ENCODE assay signal across 27 mouse cellular contexts in the genomic region with DNA sequence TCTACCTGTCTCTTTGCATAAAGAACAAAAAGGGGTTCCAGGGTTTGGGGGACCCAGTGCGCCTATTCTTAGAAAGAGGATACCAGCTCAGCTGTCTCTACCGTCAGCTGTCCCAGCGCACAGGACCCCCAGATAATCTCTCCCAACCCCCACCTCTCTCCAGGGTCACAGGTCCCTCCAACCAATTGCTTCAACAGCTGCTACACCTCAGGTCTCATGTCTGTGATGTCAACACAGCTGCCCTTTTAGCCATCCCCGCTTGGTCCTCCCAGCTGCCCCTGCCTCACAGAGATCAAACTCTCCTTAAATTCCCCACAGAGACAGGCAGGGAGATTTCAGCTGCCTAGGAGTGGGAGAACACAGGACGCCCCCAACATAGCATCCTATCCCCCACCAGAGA. TPM values are rescaled to one million over a fixed set of nuclear protein-coding genes. Genes with fewer than 3 reads are reported as not detected.
DNase-seq lines count a peak whose midpoint lies in the region; ATAC-seq and TF ChIP-seq lines count a peak whose summit lies in the region.
"Had no signal": no experiment of that assay in that cellular context is flagged by ENCODE, and none has a peak within 500 bp of the region (broad histone marks: within the 10 kb centered on the region; RNA-seq: fewer than 3 reads in every experiment).

No protein-coding gene starts in this region.

- H3K27ac ChIP-seq in limb, embryonic 14.5 days (replicated peaks; ENCODE audit: low read depth, low read length), result no peak overlapping the region
- H3K27ac ChIP-seq in limb, embryonic 10.5 days, result no peak overlapping the region
- no peak overlapping the region for H3K27ac ChIP-seq in lung, postnatal 0 days (ENCODE audit: low read length)
- H3K27ac ChIP-seq: embryonic facial prominence, embryonic 13.5 days; forebrain, embryonic 10.5 days; forebrain, embryonic 13.5 days; gastrocnemius, adult 2 months; heart, embryonic 15.5 days; hindbrain, embryonic 14.5 days; hindbrain, postnatal 0 days had no signal

- no peak for DNase-seq in limb, embryonic 14.5 days (ENCODE audit: low spot score)
- no peak for DNase-seq in limb, embryonic 10.5 days (ENCODE audit: low spot score)
- DNase-seq in lung, postnatal 0 days (ENCODE audit: low spot score), result peak; percentile 41
- DNase-seq in lung, postnatal 25 days (ENCODE audit: low spot score), result no peak
- peak; percentile 36 for DNase-seq in lung, postnatal 14 days
- DNase-seq in lung, postnatal 4 days, result peak; percentile 40 to 73
- DNase-seq: adrenal gland, adult 2 months; adrenal gland, postnatal 14 days; cerebellum, adult 11 months; cerebellum, adult 2 months; cerebellum, adult 9-11 months; cerebellum, postnatal 25 days; gastrocnemius, adult 2 months; gastrocnemius, postnatal 14 days; heart, adult 11 months; heart, postnatal 10 days; heart, postnatal 36 days had no signal

- H3K4me3 ChIP-seq in limb, embryonic 14.5 days (replicated peaks; ENCODE audit: low read length), result no peak overlapping the region
- H3K4me3 ChIP-seq in limb, embryonic 10.5 days, result no peak overlapping the region
- no peak overlapping the region for H3K4me3 ChIP-seq in lung, postnatal 0 days (ENCODE audit: low read depth, low read length)
- H3K4me3 ChIP-seq: embryonic facial prominence, embryonic 13.5 days; forebrain, embryonic 10.5 days; forebrain, embryonic 13.5 days; gastrocnemius, adult 2 months; heart, embryonic 12.5 days; heart, embryonic 15.5 days had no signal

- no peak for TF ChIP-seq EP300 in lung, postnatal 0 days (IDR thresholded peaks at IDR 0.05)

- no peak for TF ChIP-seq POLR2A in limb, embryonic 14.5 days (IDR thresholded peaks at IDR 0.05; ENCODE audit: borderline replicate concordance, extremely low read depth, insufficient read depth, insufficient read length)

- H3K4me2 ChIP-seq in limb, embryonic 14.5 days (replicated peaks; ENCODE audit: low read depth, low read length, severe bottlenecking), result no peak overlapping the region
- no peak overlapping the region for H3K4me2 ChIP-seq in lung, postnatal 0 days (replicated peaks; ENCODE audit: low read depth, low read length)
- H3K4me2 ChIP-seq: embryonic facial prominence, embryonic 13.5 days; forebrain, embryonic 13.5 days; heart, embryonic 12.5 days; heart, embryonic 15.5 days; hindbrain, embryonic 14.5 days had no signal

- WGBS in limb, embryonic 14.5 days, result 86% methylated on average over 5 of the region's 5 CpGs
- 85% methylated on average over 5 of the region's 5 CpGs for WGBS in limb, embryonic 10.5 days
- WGBS in lung, postnatal 0 days, result 64% methylated on average over 5 of the region's 5 CpGs

- no peaks in the 10 kb centered on the region for H3K27me3 ChIP-seq in limb, embryonic 14.5 days (ENCODE audit: control insufficient read depth, insufficient read depth, low read length)
- H3K27me3 ChIP-seq in limb, embryonic 10.5 days (ENCODE audit: low read depth, poor library complexity, severe bottlenecking), result no peaks in the 10 kb centered on the region
- no peaks in the 10 kb centered on the region for H3K27me3 ChIP-seq in lung, postnatal 0 days (replicated peaks; ENCODE audit: insufficient read depth, low read length)
- H3K27me3 ChIP-seq: embryonic facial prominence, embryonic 13.5 days; forebrain, embryonic 13.5 days; heart, embryonic 12.5 days; heart, embryonic 15.5 days had no signal

- peak; percentile 71 for ATAC-seq in limb, embryonic 14.5 days (ENCODE audit: low FRiP score, low read depth)
- peak; percentile 64 for ATAC-seq in lung, postnatal 0 days
- ATAC-seq: CD4-positive, CD25-positive, alpha-beta regulatory T cell, adult 4 months; forebrain, embryonic 13.5 days; forebrain, embryonic 16.5 days; hindbrain, postnatal 0 days had no signal

- no peaks in the 10 kb centered on the region for H3K9me3 ChIP-seq in limb, embryonic 14.5 days (ENCODE audit: control insufficient read depth, low read length)
- H3K9me3 ChIP-seq in limb, embryonic 10.5 days (replicated peaks), result no peaks in the 10 kb centered on the region
- H3K9me3 ChIP-seq in lung, postnatal 0 days (ENCODE audit: low read length), result no peaks in the 10 kb centered on the region
- H3K9me3 ChIP-seq: embryonic facial prominence, embryonic 13.5 days; forebrain, embryonic 10.5 days; forebrain, embryonic 13.5 days; heart, embryonic 12.5 days; heart, embryonic 15.5 days had no signal

- H3K4me1 ChIP-seq in limb, embryonic 14.5 days (ENCODE audit: control insufficient read depth, insufficient read depth, low read length), result peaks cover 1% of the 10 kb centered on the region; the same call in 1 of the 2 replicates
- peaks cover 4% of the 10 kb centered on the region; the same call in 1 of the 2 replicates for H3K4me1 ChIP-seq in limb, embryonic 10.5 days
- no peaks in the 10 kb centered on the region for H3K4me1 ChIP-seq in lung, postnatal 0 days (ENCODE audit: insufficient read depth, low read depth, low read length)

- peaks cover 60% of the 10 kb centered on the region for H3K36me3 ChIP-seq in limb, embryonic 14.5 days (ENCODE audit: control insufficient read depth, insufficient read depth, low read length)
- peaks cover 88% of the 10 kb centered on the region for H3K36me3 ChIP-seq in limb, embryonic 10.5 days
- H3K36me3 ChIP-seq in lung, postnatal 0 days (ENCODE audit: insufficient read depth, low read length), result no peaks in the 10 kb centered on the region

- no peak overlapping the region for H3K9ac ChIP-seq in limb, embryonic 14.5 days (ENCODE audit: low read depth, low read length, severe bottlenecking)
- no peak overlapping the region for H3K9ac ChIP-seq in lung, postnatal 0 days (replicated peaks; ENCODE audit: low read depth)
- H3K9ac ChIP-seq: embryonic facial prominence, embryonic 13.5 days; forebrain, embryonic 13.5 days; heart, embryonic 12.5 days; heart, embryonic 15.5 days; hindbrain, embryonic 14.5 days had no signal

- TF ChIP-seq CTCF in lung, postnatal 0 days (IDR thresholded peaks at IDR 0.05), result no peak

RNA-seq across cellular contexts. Expression of a gene that starts 28.5 kb away (rescaled TPM):
- polyA plus RNA-seq in limb, embryonic 14.5 days (2012; rRNA removed), result 25.5 and 30.0 TPM in 2 replicates
- 4.7 and 4.9 TPM in 2 replicates for polyA plus RNA-seq in limb, embryonic 14.5 days (2014; fragmentation: Nextera tagmentation; extraction: Ambion mirVana)
- 5.9 and 7.1 TPM in 2 replicates for polyA plus RNA-seq in limb, embryonic 10.5 days (2016; fragmentation: Nextera tagmentation; extraction: Ambion mirVana)
- 3.0 and 4.1 TPM in 2 replicates for polyA plus RNA-seq in lung, postnatal 0 days (2015; fragmentation: Nextera tagmentation; extraction: Ambion mirVana)

RNA-seq across cellular contexts. Expression of a gene that starts 36.2 kb away (rescaled TPM):
- polyA plus RNA-seq in limb, embryonic 14.5 days (2012; rRNA removed), result 0.38 and 0.54 TPM in 2 replicates
- polyA plus RNA-seq in limb, embryonic 14.5 days (2014; fragmentation: Nextera tagmentation; extraction: Ambion mirVana), result 0.21 TPM in 1 of 2 replicates, not detected in the other
- 0.06 and 0.08 TPM in 2 replicates for polyA plus RNA-seq in limb, embryonic 10.5 days (2016; fragmentation: Nextera tagmentation; extraction: Ambion mirVana)
- polyA plus RNA-seq in lung, postnatal 0 days (2015; fragmentation: Nextera tagmentation; extraction: Ambion mirVana), result 0.24 and 0.67 TPM in 2 replicates
- polyA plus RNA-seq: forebrain, embryonic 10.5 days; heart, embryonic 12.5 days; hindbrain, embryonic 11.5 days had no signal

RNA-seq across cellular contexts. Expression of a gene that starts 57.4 kb away (rescaled TPM):
- polyA plus RNA-seq in limb, embryonic 14.5 days (2012; rRNA removed), result 229 and 246 TPM in 2 replicates
- 241 and 262 TPM in 2 replicates for polyA plus RNA-seq in limb, embryonic 14.5 days (2014; fragmentation: Nextera tagmentation; extraction: Ambion mirVana)
- polyA plus RNA-seq in limb, embryonic 10.5 days (2016; fragmentation: Nextera tagmentation; extraction: Ambion mirVana), result 431 and 443 TPM in 2 replicates
- polyA plus RNA-seq in lung, postnatal 0 days (2015; fragmentation: Nextera tagmentation; extraction: Ambion mirVana), result 84.4 and 95.9 TPM in 2 replicates

Comparison
In these comparisons a context has a peak if more than half of its experiments do, and no peak if none do; other contexts are left out.
1. DNase-seq: peak in lung, postnatal 0 days (single experiment), lung, postnatal 14 days (single experiment) and lung, postnatal 4 days (2 of 2); none in limb, embryonic 14.5 days (single experiment), limb, embryonic 10.5 days (single experiment) and lung, postnatal 25 days (single experiment).